Mouse (Mus musculus): ENCODE measurements around the gene Gsn.

Gene Gsn

DNA sequence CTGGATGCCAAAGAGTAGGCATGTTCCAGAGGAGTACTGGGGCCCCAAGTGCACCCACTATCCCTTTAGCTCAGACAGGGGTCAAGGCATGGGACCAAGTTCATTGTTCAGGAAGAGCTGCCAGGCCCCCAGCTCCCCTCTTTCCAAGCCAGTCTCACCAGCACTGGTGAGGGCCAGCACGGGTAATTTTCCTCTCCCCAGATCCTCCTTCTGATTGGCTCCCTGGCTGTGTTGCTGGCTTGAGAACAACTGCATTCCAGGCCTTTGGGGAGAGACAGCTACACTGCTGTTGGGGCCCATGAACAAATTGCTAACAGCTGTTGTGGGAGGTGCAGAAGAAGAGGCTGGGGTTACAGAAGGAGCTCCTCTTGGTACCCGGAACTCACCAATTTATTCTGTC, 17.4 kb downstream of the Gsn start:
- in situ Hi-C loops (cut with MboI; ENCODE audit: low sequenced_read_pairs): no loop called here

GRCm38 (mm10) chr2:35277686-35278085, 21.5 kb downstream of the Gsn start:
- in situ Hi-C loops (cut with MboI; ENCODE audit: low sequenced_read_pairs): no loop called here

- in situ Hi-C loops (cut with MboI; ENCODE audit: low sequenced_read_pairs): no loop called here
Observed at GRCm38 (mm10) chr2:35278371-35279210, 22.4 kb downstream of the Gsn start.

- in situ Hi-C loops (cut with MboI; ENCODE audit: low sequenced_read_pairs): no loop called here
Observed at GRCm38 (mm10) chr2:35280001-35280400, 23.8 kb downstream of the Gsn start.

DNA sequence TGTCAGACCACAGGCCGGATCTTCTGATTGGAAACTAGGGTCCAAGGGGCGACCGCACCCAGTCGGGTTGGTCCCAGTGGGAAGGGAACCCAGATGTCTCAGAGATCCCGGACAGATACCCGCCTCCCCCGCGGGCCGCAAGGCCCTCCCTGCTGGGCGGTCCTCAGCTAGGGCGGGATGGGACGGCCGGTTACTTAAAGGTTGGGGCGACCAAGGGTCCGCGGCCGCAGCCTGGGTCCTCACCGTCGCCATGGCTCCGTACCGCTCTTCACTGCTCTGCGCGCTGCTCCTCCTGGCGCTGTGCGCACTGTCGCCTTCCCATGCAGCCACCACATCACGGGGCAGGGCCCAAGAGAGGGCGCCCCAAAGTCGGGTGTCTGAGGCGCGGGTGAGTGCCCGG, 26.0 kb downstream of the Gsn start:
- in situ Hi-C loops (cut with MboI; ENCODE audit: low sequenced_read_pairs): no loop called here

- in situ Hi-C loops (cut with MboI; ENCODE audit: low sequenced_read_pairs): no loop called here
Observed at GRCm38 (mm10) chr2:35283997-35284396, 27.8 kb downstream of the Gsn start.

- in situ Hi-C loops (cut with MboI; ENCODE audit: low sequenced_read_pairs): no loop called here
Observed at GRCm38 (mm10) chr2:35285209-35285608, 29.0 kb downstream of the Gsn start.

DNA sequence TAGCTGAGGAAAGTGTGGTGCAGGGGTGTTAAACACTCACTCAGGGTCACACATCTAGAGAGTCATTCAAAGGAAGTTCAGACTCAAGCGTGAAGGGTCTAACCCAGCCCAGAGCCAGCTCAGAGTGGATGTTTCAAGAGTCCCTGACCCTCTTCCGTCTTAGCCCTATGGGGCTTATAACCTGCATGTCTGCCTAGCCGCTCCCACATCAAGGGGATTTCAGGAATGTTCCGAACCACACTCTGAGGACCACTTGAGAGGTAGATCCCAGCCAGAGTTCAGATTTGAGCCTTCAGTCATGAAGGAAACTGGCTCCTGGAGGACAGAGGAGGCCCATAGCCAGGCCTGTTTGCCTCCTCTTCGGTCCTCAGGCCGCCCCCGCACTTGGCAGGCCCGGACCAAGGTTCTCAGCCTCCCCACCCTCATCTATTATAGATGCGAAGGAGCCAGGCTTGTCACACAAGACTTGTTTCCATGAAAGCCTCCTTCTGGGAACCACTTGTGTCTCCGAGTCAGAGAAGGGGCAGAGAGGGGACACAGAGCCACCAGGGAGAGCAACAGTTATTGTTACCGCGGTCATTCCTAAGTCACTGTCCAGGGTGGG, 30.9 kb downstream of the Gsn start:
- in situ Hi-C loops (cut with MboI; ENCODE audit: low sequenced_read_pairs): no loop called here

- in situ Hi-C loops (cut with MboI; ENCODE audit: low sequenced_read_pairs): no loop called here
Observed at GRCm38 (mm10) chr2:35288758-35289635, 32.8 kb downstream of the Gsn start.

GRCm38 (mm10) chr2:35291856-35292255, 35.7 kb downstream of the Gsn start:
- in situ Hi-C loops (cut with MboI; ENCODE audit: low sequenced_read_pairs): loop anchor here (10.0 kb wide), 1 partner anchor 83 kb away; no protein-coding TSS in a partner anchor

GRCm38 (mm10) chr2:35292700-35293099, 36.5 kb downstream of the Gsn start:
- in situ Hi-C loops (cut with MboI; ENCODE audit: low sequenced_read_pairs): loop anchor here (10.0 kb wide), 1 partner anchor 82 kb away; no protein-coding TSS in a partner anchor

DNA sequence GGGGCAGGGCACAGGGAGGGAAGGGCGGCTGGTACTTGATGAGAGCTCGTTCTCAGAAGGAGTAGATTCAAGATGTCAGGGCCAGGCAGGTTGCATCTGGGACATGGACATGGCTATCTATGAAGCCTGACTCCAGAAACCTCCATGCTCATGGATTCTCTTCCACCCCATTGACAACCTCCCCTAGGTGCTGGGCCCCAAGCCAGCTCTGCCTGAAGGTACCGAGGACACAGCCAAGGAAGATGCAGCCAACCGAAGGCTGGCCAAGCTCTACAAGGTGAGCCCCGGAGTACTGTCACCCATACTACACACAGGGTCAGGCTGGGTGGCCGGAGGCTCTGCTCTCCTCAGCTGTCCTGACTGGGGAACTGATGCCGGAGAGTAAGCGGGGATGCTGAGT, 37.1 kb downstream of the Gsn start:
- in situ Hi-C loops (cut with MboI; ENCODE audit: low sequenced_read_pairs): loop anchor here (10.0 kb wide), 1 partner anchor 82 kb away; no protein-coding TSS in a partner anchor

DNA sequence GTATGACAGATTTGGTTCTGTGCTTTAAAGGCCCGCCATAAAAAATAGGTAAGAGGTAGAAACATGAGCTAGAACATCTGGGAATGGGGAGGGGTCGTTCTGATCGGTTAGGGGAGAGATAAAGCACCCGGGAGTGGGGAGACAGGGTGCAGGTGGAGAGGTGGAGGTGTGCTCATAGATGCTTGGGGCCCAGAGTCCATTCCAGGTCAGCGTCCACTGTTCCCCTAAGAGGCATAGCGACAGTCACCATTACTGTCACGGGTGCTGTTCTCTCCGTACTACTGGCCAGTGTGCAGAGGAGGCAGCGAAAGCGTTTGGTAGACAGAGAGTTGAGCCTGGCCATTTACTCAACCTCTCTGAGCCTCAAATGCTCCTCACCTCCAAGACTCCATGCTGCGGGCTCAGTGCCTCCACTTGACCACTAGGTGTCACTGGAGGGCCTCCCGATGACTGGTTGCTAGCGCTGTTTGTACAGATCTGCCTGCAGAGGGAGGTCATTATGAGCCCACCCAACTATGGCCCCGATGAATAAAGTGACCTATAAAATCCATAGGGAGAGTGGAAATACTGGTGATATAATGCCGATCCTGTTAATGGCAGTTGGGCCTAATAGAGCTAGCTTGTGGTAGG, 41.6 kb downstream of the Gsn start:
- in situ Hi-C loops (cut with MboI; ENCODE audit: low sequenced_read_pairs): loop anchor here (5.0 to 10.0 kb wide), 2 partner anchors 49 to 77 kb away; no protein-coding TSS in a partner anchor

DNA sequence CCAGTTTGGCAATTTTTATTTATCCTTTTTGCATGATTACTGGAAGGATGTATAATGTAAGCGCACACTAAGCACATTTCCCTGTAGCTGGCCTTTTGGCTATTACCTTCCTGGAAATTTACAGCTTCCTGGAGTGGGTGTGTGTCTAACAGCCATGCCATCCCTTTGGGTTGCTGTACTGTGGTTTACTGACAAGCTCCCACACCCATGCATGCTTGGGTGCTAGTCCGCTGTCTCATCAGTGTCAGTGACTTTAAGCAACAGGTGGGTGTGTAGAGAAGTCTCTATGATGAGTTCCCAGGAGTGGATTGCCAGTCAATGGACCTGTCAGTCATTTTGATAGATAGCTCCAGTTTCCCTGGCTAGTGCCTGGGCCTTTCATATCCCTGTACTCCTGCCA, 43.3 kb downstream of the Gsn start:
- in situ Hi-C loops (cut with MboI; ENCODE audit: low sequenced_read_pairs): loop anchor here (5.0 to 10.0 kb wide), 2 partner anchors 48 to 75 kb away; no protein-coding TSS in a partner anchor

DNA sequence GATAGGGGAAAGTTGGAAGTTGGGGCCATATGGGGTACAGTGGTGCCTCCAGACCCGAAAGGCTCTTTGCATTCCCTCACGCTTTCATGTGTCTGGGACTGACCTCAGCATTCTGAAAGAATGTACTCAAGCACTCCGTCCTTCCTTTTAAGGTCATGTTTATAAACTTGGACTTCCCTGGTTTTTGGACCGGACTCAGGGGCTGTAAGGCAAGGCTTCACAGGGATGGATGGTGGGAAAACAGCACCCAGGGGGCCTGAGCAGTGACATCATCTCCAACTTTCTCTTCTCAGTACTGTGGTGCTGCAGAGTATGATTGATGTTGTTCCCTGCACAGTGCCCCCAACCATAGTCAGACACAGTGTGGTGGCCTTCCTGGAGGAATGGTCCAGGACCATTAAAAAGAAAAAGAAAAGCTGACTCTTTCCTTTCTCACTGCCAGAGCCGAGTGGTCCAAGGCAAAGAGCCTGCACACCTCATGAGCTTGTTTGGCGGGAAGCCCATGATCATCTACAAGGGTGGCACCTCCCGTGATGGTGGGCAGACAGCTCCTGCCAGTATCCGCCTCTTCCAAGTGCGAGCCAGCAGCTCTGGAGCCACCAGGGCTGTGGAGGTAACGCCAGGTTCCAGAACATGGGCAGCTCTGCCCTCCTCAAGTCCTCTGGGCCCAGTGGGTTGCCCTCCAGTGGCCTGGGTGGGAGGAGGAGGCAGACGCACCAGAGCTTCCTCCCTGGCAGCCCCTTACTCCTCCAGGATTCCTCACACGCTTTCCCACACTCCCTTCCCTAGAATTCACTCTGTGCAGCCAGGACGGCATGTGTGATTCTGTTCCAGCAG, 46.1 kb downstream of the Gsn start:
- in situ Hi-C loops (cut with MboI; ENCODE audit: low sequenced_read_pairs): no loop called here

GRCm38 (mm10) chr2:35308166-35308565, 52.0 kb downstream of the Gsn start:
- in situ Hi-C loops (cut with MboI; ENCODE audit: low sequenced_read_pairs): no loop called here

DNA sequence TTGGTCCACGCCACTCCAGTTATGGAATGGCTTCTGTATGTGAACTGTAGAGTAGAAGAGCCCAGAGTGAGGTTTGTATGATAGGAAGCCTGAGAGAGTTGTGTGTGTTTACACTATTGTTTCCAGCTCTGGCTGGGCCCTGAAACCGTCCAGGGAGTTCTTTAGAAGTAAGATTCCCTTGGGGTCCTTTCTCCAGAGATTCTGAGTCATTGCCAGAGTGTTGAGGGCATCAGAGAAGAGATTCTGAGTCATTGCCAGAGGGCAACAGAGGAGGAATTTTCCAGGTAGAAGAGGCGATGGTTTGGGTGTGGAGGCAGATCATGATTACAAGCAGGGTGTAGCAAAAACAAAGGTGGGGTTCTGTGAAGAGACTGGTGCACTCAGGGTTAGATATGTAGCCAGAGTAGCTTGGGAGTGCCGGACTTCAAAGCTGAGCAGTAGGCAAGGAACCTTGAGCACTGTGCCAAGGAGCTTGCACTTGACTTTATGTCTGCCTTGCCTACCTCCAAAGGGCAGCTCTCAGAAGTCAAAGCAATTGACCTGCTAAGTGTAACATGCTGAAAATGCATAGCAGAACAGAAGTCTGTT, 53.8 kb downstream of the Gsn start:
- in situ Hi-C loops (cut with MboI; ENCODE audit: low sequenced_read_pairs): no loop called here

- in situ Hi-C loops (cut with MboI; ENCODE audit: low sequenced_read_pairs): no loop called here
Observed at GRCm38 (mm10) chr2:35314300-35314699, 58.1 kb downstream of the Gsn start.

DNA sequence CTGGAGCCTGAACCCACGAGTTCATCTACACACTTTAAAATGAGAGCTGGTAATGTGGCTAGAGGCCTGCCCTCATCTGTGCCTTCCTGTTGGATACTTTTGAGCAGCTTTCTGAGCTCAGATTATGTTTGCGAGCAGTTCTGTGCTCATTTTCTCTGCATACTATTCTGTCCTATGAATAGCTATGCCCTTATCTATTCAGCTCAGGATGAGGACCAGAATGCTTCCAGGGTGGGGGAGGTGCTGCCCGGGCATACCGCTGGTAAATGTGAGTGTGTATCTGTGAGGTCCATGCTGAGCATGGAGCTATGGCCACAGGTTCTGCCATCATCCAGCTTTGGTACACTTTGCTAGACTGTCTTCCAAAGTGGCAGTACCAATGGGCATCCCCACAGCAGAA, 61.4 kb downstream of the Gsn start:
- in situ Hi-C loops (cut with MboI; ENCODE audit: low sequenced_read_pairs): no loop called here
